Mouse (Mus musculus) heart, postnatal 0 days (tissue): ENCODE data around the gene Fam126a. TPM values are rescaled to one million over a fixed set of nuclear protein-coding genes. Genes with fewer than 3 reads are reported as not detected.
A peak's percentile ranks its signal among the peaks of the same experiment; 100 is the strongest.

ENCODE experiments used
- ATAC-seq: fragments of 200-750 bp; cut with Nextera tagmentation; 2 replicates; pipeline ENCODE4 v1.8.0; 2017; ENCODE audit warnings: low read depth, moderate number of reproducible peaks, moderate library complexity; ENCODE audit not compliant: insufficient read depth
- DNase-seq: peaks from one replicate; pipeline ENCODE4 v3.0.0-alpha.2; 2016; ENCODE audit warnings: low spot score
- H3K27ac ChIP-seq: fragments of 300-500 bp; sonication (generic); 2 replicates; pipeline ENCODE4 v1.5.1; 2014; ENCODE audit warnings: low read depth, mild to moderate bottlenecking
- H3K27me3 ChIP-seq: fragments of 300-500 bp; sonication (generic); 2 replicates; pipeline ENCODE4 v1.6.1; 2014; ENCODE audit warnings: low read length, mixed read lengths; ENCODE audit not compliant: control insufficient read depth, insufficient read depth
- H3K36me3 ChIP-seq: fragments of 300-500 bp; sonication (generic); replicated peaks from 2 replicates; pipeline ENCODE4 v1.6.1; 2014; ENCODE audit warnings: low read length, mixed read lengths; ENCODE audit not compliant: control insufficient read depth, insufficient read depth
- H3K4me1 ChIP-seq: fragments of 300-500 bp; sonication (generic); 2 replicates; pipeline ENCODE4 v1.6.1; 2014; ENCODE audit warnings: antibody characterized with exemption; ENCODE audit not compliant: control insufficient read depth, insufficient read depth
- H3K4me2 ChIP-seq: fragments of 300-500 bp; sonication (generic); 2 replicates; pipeline ENCODE4 v1.6.1; 2014; ENCODE audit warnings: low read depth, mild to moderate bottlenecking, low read length, moderate library complexity
- H3K4me3 ChIP-seq: fragments of 300-500 bp; sonication (generic); 2 replicates; pipeline ENCODE4 v1.5.1; 2014; ENCODE audit warnings: low read depth, low read length
- H3K9ac ChIP-seq: fragments of 300-500 bp; sonication (generic); replicated peaks from 2 replicates; pipeline ENCODE4 v1.6.1; 2014; ENCODE audit warnings: low read depth, low read length, mixed read lengths
- H3K9me3 ChIP-seq: fragments of 300-500 bp; sonication (generic); replicated peaks from 2 replicates; pipeline ENCODE4 v1.6.1; 2016; ENCODE audit warnings: low read length; ENCODE audit not compliant: control insufficient read depth
- CTCF ChIP-seq: IDR thresholded peaks from 2 replicates; pipeline ENCODE4 v1.5.1; 2016; ENCODE audit warnings: antibody characterized with exemption, control low read depth, low read depth
- EP300 ChIP-seq: IDR thresholded peaks from 2 replicates; pipeline ENCODE4 v1.6.1; 2016; ENCODE audit warnings: antibody characterized with exemption, low read depth
- WGBS: fragments of 180-500 bp; shearing (Covaris S2); extraction: QIAGEN DNeasy Blood & Tissue Kit; methylation state at CpG from one replicate; pipeline ENCODE4 v1.1.7; 2014; 5-methylcytosine and 5-hydroxymethylcytosine counted together
- polyA plus RNA-seq: library from polyadenylated mRNA; unstranded; fragments of >200 nt; fragmentation: Nextera tagmentation; extraction: Ambion mirVana; gene quantifications from 2 replicates; pipeline ENCODE4 v1.2.1, GENCODE M21; 2015
- total RNA-seq: library from RNA; depleted of rRNA; stranded (reverse); fragments of >200 nt; gene quantifications from 2 replicates; pipeline ENCODE4 v1.2.3, GENCODE M21; 2014; ENCODE audit warnings: low replicate concordance

Gene Fam126a
- total and polyA plus RNA-seq, 2 experiments from 2014 or later = 27.7 to 37.3 TPM

- WGBS = 72% methylated on average over 3 of the region's 3 CpGs
- Histone ChIP-seq H3K9me3 (no peaks in the 10 kb centered on the region), H3K27me3 (no peaks in the 10 kb centered on the region), H3K9ac (no peak overlapping the region), H3K27ac (0 out of 2 replicates have a peak overlapping the region, but pooled peaks have one; percentile 15), H3K36me3 (peaks cover 31% of the 10 kb centered on the region), H3K4me1 (peaks cover 9% of the 10 kb centered on the region; the same call in 1 of the 2 replicates), H3K4me2 (no peak overlapping the region), H3K4me3 (no peak overlapping the region)
- DNase-seq = no peak
- ATAC-seq = no peak
- TF ChIP-seq EP300 (no peak), CTCF (no peak)
These were observed 35.6 kb downstream of the Fam126a start for GRCm38 (mm10) chr5:23994929-23995328.

- no peak for TF ChIP-seq EP300
- TF ChIP-seq CTCF = no peak
- H3K4me2 ChIP-seq = no peak overlapping the region
- no peaks in the 10 kb centered on the region for H3K9me3 ChIP-seq
- H3K27me3 ChIP-seq = no peaks in the 10 kb centered on the region
- no peak for DNase-seq
- ATAC-seq = no peak
- peaks cover 31% of the 10 kb centered on the region for H3K36me3 ChIP-seq
- whole genome bisulfite sequencing = 73% methylated on average over 2 of the region's 2 CpGs
- 0 out of 2 replicates have a peak overlapping the region, but pooled peaks have one; percentile 1 for H3K9ac ChIP-seq
- H3K27ac ChIP-seq = peak overlapping the region; percentile 82
- peaks cover 9% of the 10 kb centered on the region; the same call in 1 of the 2 replicates for H3K4me1 ChIP-seq
- no peak overlapping the region for H3K4me3 ChIP-seq
These were observed 36.3 kb downstream of the Fam126a start for GRCm38 (mm10) chr5:23994231-23994630.

- H3K9ac ChIP-seq = 0 out of 2 replicates have a peak overlapping the region, but pooled peaks have one; percentile 34
- H3K9me3 ChIP-seq = no peaks in the 10 kb centered on the region
- peaks cover 9% of the 10 kb centered on the region; the same call in 1 of the 2 replicates for H3K4me1 ChIP-seq
- H3K27me3 ChIP-seq = no peaks in the 10 kb centered on the region
- TF ChIP-seq CTCF (no peak), EP300 (no peak)
- no peak overlapping the region for H3K4me3 ChIP-seq
- WGBS = 11% methylated on average over 2 of the region's 2 CpGs
- peaks cover 24% of the 10 kb centered on the region for H3K36me3 ChIP-seq
- ATAC-seq (0 out of 2 replicates have a peak, but pooled peaks have one; percentile 20), DNase-seq (no peak)
- peak overlapping the region; percentile 32 for H3K4me2 ChIP-seq
- H3K27ac ChIP-seq = peak overlapping the region; percentile 82
These were observed 37.0 kb downstream of the Fam126a start for GRCm38 (mm10) chr5:23993553-23993894.

- peak; percentile 75 for DNase-seq
- peak overlapping the region; percentile 32 for H3K4me2 ChIP-seq
These were observed 37.5 kb downstream of the Fam126a start for GRCm38 (mm10) chr5:23992876-23993552.

GRCm38 (mm10) chr5:23990001-23990400 is 40.5 kb downstream of the Fam126a start:
- DNase-seq = no peak
- H3K27ac ChIP-seq = no peak overlapping the region
- TF ChIP-seq EP300 (no peak), CTCF (no peak)
- no peak overlapping the region for H3K4me2 ChIP-seq
- WGBS = 92% methylated on average over 3 of the region's 3 CpGs
- H3K27me3 ChIP-seq = no peaks in the 10 kb centered on the region
- no peak overlapping the region for H3K4me3 ChIP-seq
- H3K9me3 ChIP-seq = no peaks in the 10 kb centered on the region
- H3K9ac ChIP-seq = no peak overlapping the region
- H3K36me3 ChIP-seq = peaks cover 32% of the 10 kb centered on the region
- no peak for ATAC-seq
- H3K4me1 ChIP-seq = peaks cover 9% of the 10 kb centered on the region; the same call in 1 of the 2 replicates

More at GRCm38 (mm10) chr5:23992876-23993552, 37.5 kb downstream of the Fam126a start:
- 0 out of 2 replicates have a peak overlapping the region, but pooled peaks have one; percentile 34 for H3K9ac ChIP-seq
- peaks cover 9% of the 10 kb centered on the region; the same call in 1 of the 2 replicates for H3K4me1 ChIP-seq
- H3K4me3 ChIP-seq = no peak overlapping the region
- 32% methylated on average over 5 of the region's 5 CpGs for WGBS
- peak; percentile 70 for ATAC-seq
- H3K36me3 ChIP-seq = peaks cover 22% of the 10 kb centered on the region
- H3K9me3 ChIP-seq = no peaks in the 10 kb centered on the region
- TF ChIP-seq EP300 (no peak), CTCF (no peak)
- peak overlapping the region; percentile 82 for H3K27ac ChIP-seq
- no peaks in the 10 kb centered on the region for H3K27me3 ChIP-seq
